Mouse (Mus musculus): Measurements from ENCODE around the gene Adamts15. TPM values are rescaled to one million over a fixed set of nuclear protein-coding genes. Genes with fewer than 3 reads are reported as not detected.

Gene Adamts15
- total and polyA plus RNA-seq, 3 experiments = 0.22 TPM; not detected in 2

GRCm38 (mm10) chr9:30949422-30949821 lies 27.2 kb upstream of the Adamts15 start:
- H3K4me1 ChIP-seq (ENCODE audit: insufficient read depth, low read depth, low read length) = no peaks in the 10 kb centered on the region
- no peak overlapping the region for H3K4me3 ChIP-seq (ENCODE audit: low read depth, low read length)
- no peaks in the 10 kb centered on the region for H3K9me3 ChIP-seq (replicated peaks)
- no peak for TF ChIP-seq GATA2 (IDR thresholded peaks at IDR 0.05; ENCODE audit: borderline replicate concordance, low read depth, low read length)
- no peak for TF ChIP-seq GATA1 (IDR thresholded peaks at IDR 0.05; ENCODE audit: borderline replicate concordance, low read length)
- no peak for TF ChIP-seq POLR2AphosphoS5 (IDR thresholded peaks at IDR 0.05; ENCODE audit: insufficient replicate concordance, low read depth, low read length)
- no peak for TF ChIP-seq TAL1 (conservative IDR thresholded peaks at IDR 0.05; ENCODE audit: low read depth, low read length)
- no peak for TF ChIP-seq CTCF (IDR thresholded peaks at IDR 0.05; ENCODE audit: low read depth, low read length)
- no peak for ATAC-seq (ENCODE audit: extremely low read depth, insufficient number of reproducible peaks, low FRiP score, poor library complexity, severe bottlenecking)
- peaks cover 6% of the 10 kb centered on the region for H3K27me3 ChIP-seq (ENCODE audit: insufficient read depth, low read length)
- DNase-seq (ENCODE audit: low spot score) = no peak
- H3K36me3 ChIP-seq (replicated peaks) = no peaks in the 10 kb centered on the region

- H3K36me3 ChIP-seq (replicated peaks) = no peaks in the 10 kb centered on the region
- H3K27me3 ChIP-seq (ENCODE audit: insufficient read depth, low read length) = peaks cover 15% of the 10 kb centered on the region
- DNase-seq (ENCODE audit: low spot score) (no peak), ATAC-seq (ENCODE audit: extremely low read depth, insufficient number of reproducible peaks, low FRiP score, poor library complexity, severe bottlenecking) (no peak)
- no peaks in the 10 kb centered on the region for H3K9me3 ChIP-seq (replicated peaks)
- no peak overlapping the region for H3K4me3 ChIP-seq (ENCODE audit: low read depth, low read length)
- TF ChIP-seq GATA2 (IDR thresholded peaks at IDR 0.05; ENCODE audit: borderline replicate concordance, low read depth, low read length) = no peak
- TF ChIP-seq GATA1 (IDR thresholded peaks at IDR 0.05; ENCODE audit: borderline replicate concordance, low read length) = no peak
- TF ChIP-seq CTCF (IDR thresholded peaks at IDR 0.05; ENCODE audit: low read depth, low read length) = no peak
- TF ChIP-seq TAL1 (conservative IDR thresholded peaks at IDR 0.05; ENCODE audit: low read depth, low read length) = no peak
- no peak for TF ChIP-seq POLR2AphosphoS5 (IDR thresholded peaks at IDR 0.05; ENCODE audit: insufficient replicate concordance, low read depth, low read length)
- no peaks in the 10 kb centered on the region for H3K4me1 ChIP-seq (ENCODE audit: insufficient read depth, low read depth, low read length)
Measured at GRCm38 (mm10) chr9:30945276-30945675, 23.0 kb upstream of the Adamts15 start.

- no peak for TF ChIP-seq TAL1 (conservative IDR thresholded peaks at IDR 0.05; ENCODE audit: low read depth, low read length)
- TF ChIP-seq GATA2 (IDR thresholded peaks at IDR 0.05; ENCODE audit: borderline replicate concordance, low read depth, low read length) = no peak
- TF ChIP-seq POLR2AphosphoS5 (IDR thresholded peaks at IDR 0.05; ENCODE audit: insufficient replicate concordance, low read depth, low read length) = no peak
- H3K36me3 ChIP-seq (replicated peaks) = no peaks in the 10 kb centered on the region
- H3K9me3 ChIP-seq (replicated peaks) = no peaks in the 10 kb centered on the region
- no peak overlapping the region for H3K4me3 ChIP-seq (ENCODE audit: low read depth, low read length)
- DNase-seq (ENCODE audit: low spot score) = no peak
- H3K27me3 ChIP-seq (ENCODE audit: insufficient read depth, low read length) = peaks cover 15% of the 10 kb centered on the region
- no peaks in the 10 kb centered on the region for H3K4me1 ChIP-seq (ENCODE audit: insufficient read depth, low read depth, low read length)
- no peak for ATAC-seq (ENCODE audit: extremely low read depth, insufficient number of reproducible peaks, low FRiP score, poor library complexity, severe bottlenecking)
Measured at GRCm38 (mm10) chr9:30944234-30944633, 22.0 kb upstream of the Adamts15 start.

- H3K9me3 ChIP-seq (replicated peaks) = no peaks in the 10 kb centered on the region
- TF ChIP-seq GATA2 (IDR thresholded peaks at IDR 0.05; ENCODE audit: borderline replicate concordance, low read depth, low read length) (no peak), TAL1 (conservative IDR thresholded peaks at IDR 0.05; ENCODE audit: low read depth, low read length) (no peak), GATA1 (IDR thresholded peaks at IDR 0.05; ENCODE audit: borderline replicate concordance, low read length) (no peak), CTCF (IDR thresholded peaks at IDR 0.05; ENCODE audit: low read depth, low read length) (no peak), POLR2AphosphoS5 (IDR thresholded peaks at IDR 0.05; ENCODE audit: insufficient replicate concordance, low read depth, low read length) (no peak)
- no peak for DNase-seq (ENCODE audit: low spot score)
- no peak overlapping the region for H3K4me3 ChIP-seq (ENCODE audit: low read depth, low read length)
- peaks cover 15% of the 10 kb centered on the region for H3K27me3 ChIP-seq (ENCODE audit: insufficient read depth, low read length)
- H3K4me1 ChIP-seq (ENCODE audit: insufficient read depth, low read depth, low read length) = no peaks in the 10 kb centered on the region
- no peaks in the 10 kb centered on the region for H3K36me3 ChIP-seq (replicated peaks)
- no peak for ATAC-seq (ENCODE audit: extremely low read depth, insufficient number of reproducible peaks, low FRiP score, poor library complexity, severe bottlenecking)
Measured at GRCm38 (mm10) chr9:30943341-30943740, 21.1 kb upstream of the Adamts15 start.

- ATAC-seq (ENCODE audit: extremely low read depth, insufficient number of reproducible peaks, low FRiP score, poor library complexity, severe bottlenecking) = no peak
- Histone ChIP-seq H3K4me1 (ENCODE audit: insufficient read depth, low read depth, low read length) (no peaks in the 10 kb centered on the region), H3K36me3 (replicated peaks) (no peaks in the 10 kb centered on the region), H3K27me3 (ENCODE audit: insufficient read depth, low read length) (peaks cover 15% of the 10 kb centered on the region), H3K4me3 (ENCODE audit: low read depth, low read length) (no peak within 1 kb of the TSS), H3K9me3 (replicated peaks) (no peaks in the 10 kb centered on the region)
- DNase-seq (ENCODE audit: low spot score) = no peak
- TF ChIP-seq GATA1 (IDR thresholded peaks at IDR 0.05; ENCODE audit: borderline replicate concordance, low read length) = no peak
- no peak for TF ChIP-seq GATA2 (IDR thresholded peaks at IDR 0.05; ENCODE audit: borderline replicate concordance, low read depth, low read length)
- no peak for TF ChIP-seq TAL1 (conservative IDR thresholded peaks at IDR 0.05; ENCODE audit: low read depth, low read length)
- TF ChIP-seq CTCF (IDR thresholded peaks at IDR 0.05; ENCODE audit: low read depth, low read length) = no peak
- TF ChIP-seq POLR2AphosphoS5 (IDR thresholded peaks at IDR 0.05; ENCODE audit: insufficient replicate concordance, low read depth, low read length) = no peak
Measured at GRCm38 (mm10) chr9:30942512-30943313, 20.5 kb upstream of the Adamts15 start, which contains the start of gene Adamts8. Gene Adamts8, plus strand, starts transcription at chr9:30942562.

GRCm38 (mm10) chr9:30940328-30940727 lies 18.1 kb upstream of the Adamts15 start:
- ATAC-seq (ENCODE audit: extremely low read depth, insufficient number of reproducible peaks, low FRiP score, poor library complexity, severe bottlenecking) = no peak
- no peak overlapping the region for H3K4me3 ChIP-seq (ENCODE audit: low read depth, low read length)
- TF ChIP-seq CTCF (IDR thresholded peaks at IDR 0.05; ENCODE audit: low read depth, low read length) = peak; percentile 76
- TF ChIP-seq POLR2AphosphoS5 (IDR thresholded peaks at IDR 0.05; ENCODE audit: insufficient replicate concordance, low read depth, low read length) = no peak
- H3K27me3 ChIP-seq (ENCODE audit: insufficient read depth, low read length) = peaks cover 17% of the 10 kb centered on the region; the same call in 1 of the 2 replicates
- no peaks in the 10 kb centered on the region for H3K9me3 ChIP-seq (replicated peaks)
- no peaks in the 10 kb centered on the region for H3K36me3 ChIP-seq (replicated peaks)
- no peaks in the 10 kb centered on the region for H3K4me1 ChIP-seq (ENCODE audit: insufficient read depth, low read depth, low read length)
- peak; percentile 19 for DNase-seq (ENCODE audit: low spot score)
